Mouse (Mus musculus) cortical plate, adult 2 months (tissue): ENCODE measurements around the gene 1810024B03Rik.

Experiments
- CTCF ChIP-seq: fragments of 200-500 bp; IDR thresholded peaks from 2 replicates; pipeline ENCODE4 v1.5.1; 2011; ENCODE audit warnings: mild to moderate bottlenecking, control low read depth, low read length; ENCODE audit not compliant: insufficient read depth; ENCODE audit errors: extremely low read depth
- POLR2A ChIP-seq: fragments of 200-500 bp; IDR thresholded peaks from 2 replicates; pipeline ENCODE4 v1.6.1; 2011; ENCODE audit warnings: mild to moderate bottlenecking, low read length, control low read depth; ENCODE audit not compliant: insufficient read depth; ENCODE audit errors: extremely low read depth

GRCm38 (mm10) chr2:127225261-127225660, 17.2 kb upstream of the 1810024B03Rik start:
- TF ChIP-seq POLR2A (no peak), CTCF (no peak)
